In genomic region chr2:69321457-69321856, GRCm38 (mm10) we compare ENCODE assay signal across 29 mouse cellular contexts. TPM values are rescaled to one million over a fixed set of nuclear protein-coding genes. Genes with fewer than 3 reads are reported as not detected.
DNase-seq lines count a peak whose midpoint lies in the region; ATAC-seq and TF ChIP-seq lines count a peak whose summit lies in the region.
"Had no signal": no experiment of that assay in that cellular context is flagged by ENCODE, and none has a peak within 500 bp of the region (broad histone marks: within the 10 kb centered on the region; RNA-seq: fewer than 3 reads in every experiment).

No protein-coding gene starts in this region.

- H3K36me3 ChIP-seq in intestine, postnatal 0 days (ENCODE audit: control insufficient read depth, insufficient read depth): no peaks in the 10 kb centered on the region
- H3K36me3 ChIP-seq in intestine, embryonic 16.5 days (ENCODE audit: control insufficient read depth, insufficient read depth, low read length): no peaks in the 10 kb centered on the region
- H3K36me3 ChIP-seq in stomach, postnatal 0 days (ENCODE audit: control insufficient read depth, insufficient read depth, low read length): no peaks in the 10 kb centered on the region
- H3K36me3 ChIP-seq: embryonic facial prominence, embryonic 12.5 days; embryonic facial prominence, embryonic 15.5 days; forebrain, embryonic 15.5 days; G1E had no signal

- no peak for TF ChIP-seq CTCF in intestine, postnatal 0 days (IDR thresholded peaks at IDR 0.05; ENCODE audit: low read depth)
- no peak for TF ChIP-seq CTCF in stomach, postnatal 0 days (IDR thresholded peaks at IDR 0.05; ENCODE audit: low read depth)

- no peaks in the 10 kb centered on the region for H3K4me1 ChIP-seq in intestine, postnatal 0 days (replicated peaks; ENCODE audit: control insufficient read depth, insufficient read depth, low read length)
- no peaks in the 10 kb centered on the region for H3K4me1 ChIP-seq in intestine, embryonic 16.5 days (ENCODE audit: control insufficient read depth, insufficient read depth, low read length)
- H3K4me1 ChIP-seq in stomach, postnatal 0 days (replicated peaks; ENCODE audit: control insufficient read depth, insufficient read depth): no peaks in the 10 kb centered on the region
- H3K4me1 ChIP-seq: embryonic facial prominence, embryonic 12.5 days; embryonic facial prominence, embryonic 15.5 days; forebrain, embryonic 13.5 days; forebrain, embryonic 15.5 days had no signal

- no peaks in the 10 kb centered on the region for H3K27me3 ChIP-seq in intestine, postnatal 0 days (replicated peaks; ENCODE audit: control insufficient read depth, insufficient read depth, low read length)
- H3K27me3 ChIP-seq in intestine, embryonic 16.5 days (replicated peaks; ENCODE audit: control insufficient read depth, insufficient read depth, low read length): no peaks in the 10 kb centered on the region
- H3K27me3 ChIP-seq in stomach, postnatal 0 days (ENCODE audit: control insufficient read depth, insufficient read depth, low read length): no peaks in the 10 kb centered on the region
- H3K27me3 ChIP-seq: CH12.LX; embryonic facial prominence, embryonic 12.5 days; embryonic facial prominence, embryonic 15.5 days; forebrain, embryonic 13.5 days; forebrain, embryonic 15.5 days had no signal

- no peak overlapping the region for H3K4me3 ChIP-seq in intestine, postnatal 0 days (ENCODE audit: low read depth, low read length)
- no peak overlapping the region for H3K4me3 ChIP-seq in intestine, embryonic 16.5 days (ENCODE audit: low read length)
- H3K4me3 ChIP-seq in stomach, postnatal 0 days (ENCODE audit: low read depth, low read length): no peak overlapping the region
- H3K4me3 ChIP-seq: embryonic facial prominence, embryonic 12.5 days; embryonic facial prominence, embryonic 15.5 days; erythroblast, embryonic 14.5 days; forebrain, embryonic 13.5 days; forebrain, embryonic 15.5 days had no signal

- 52% methylated on average over 5 of the region's 5 CpGs for WGBS in intestine, postnatal 0 days
- WGBS in intestine, embryonic 16.5 days: 60% methylated on average over 5 of the region's 5 CpGs
- WGBS in stomach, postnatal 0 days: 38% methylated on average over 5 of the region's 5 CpGs

- 0 out of 2 replicates have a peak, but pooled peaks have one; percentile 45 for ATAC-seq in intestine, postnatal 0 days
- ATAC-seq in intestine, embryonic 16.5 days: no peak
- ATAC-seq in stomach, postnatal 0 days (ENCODE audit: low FRiP score, low TSS enrichment): peak; percentile 89
- ATAC-seq in erythroid progenitor cell, adult 5-6 weeks (replicated peaks; ENCODE audit: low FRiP score, poor library complexity, severe bottlenecking): no peak
- ATAC-seq: CD4-positive, CD25-positive, alpha-beta regulatory T cell, adult 4 months; forebrain, embryonic 13.5 days; forebrain, embryonic 15.5 days; forebrain, postnatal 0 days had no signal

- TF ChIP-seq EP300 in stomach, postnatal 0 days (optimal IDR thresholded peaks at IDR 0.05): no peak

- H3K27ac ChIP-seq in intestine, postnatal 0 days (ENCODE audit: low read depth, low read length): no peak overlapping the region
- H3K27ac ChIP-seq in intestine, embryonic 16.5 days (ENCODE audit: low read length): no peak overlapping the region
- no peak overlapping the region for H3K27ac ChIP-seq in stomach, postnatal 0 days (replicated peaks)
- H3K27ac ChIP-seq: embryonic facial prominence, embryonic 12.5 days; embryonic facial prominence, embryonic 15.5 days; forebrain, embryonic 13.5 days; forebrain, embryonic 15.5 days had no signal

- no peak overlapping the region for H3K4me2 ChIP-seq in intestine, postnatal 0 days (replicated peaks; ENCODE audit: low read depth)
- H3K4me2 ChIP-seq in intestine, embryonic 16.5 days (ENCODE audit: low read depth, low read length): no peak overlapping the region
- H3K4me2 ChIP-seq in stomach, postnatal 0 days (replicated peaks; ENCODE audit: low read depth): no peak overlapping the region
- H3K4me2 ChIP-seq: embryonic facial prominence, embryonic 12.5 days; embryonic facial prominence, embryonic 15.5 days; forebrain, embryonic 13.5 days; forebrain, embryonic 15.5 days had no signal

- no peak overlapping the region for H3K9ac ChIP-seq in intestine, postnatal 0 days (ENCODE audit: low read depth, low read length)
- H3K9ac ChIP-seq in intestine, embryonic 16.5 days (ENCODE audit: low read depth, low read length): no peak overlapping the region
- no peak overlapping the region for H3K9ac ChIP-seq in stomach, postnatal 0 days (ENCODE audit: low read length)
- H3K9ac ChIP-seq: embryonic facial prominence, embryonic 12.5 days; embryonic facial prominence, embryonic 15.5 days; forebrain, embryonic 13.5 days; forebrain, embryonic 15.5 days; forebrain, postnatal 0 days had no signal

- no peaks in the 10 kb centered on the region for H3K9me3 ChIP-seq in intestine, postnatal 0 days (ENCODE audit: control insufficient read depth)
- H3K9me3 ChIP-seq in intestine, embryonic 16.5 days (ENCODE audit: control insufficient read depth, low read length): no peaks in the 10 kb centered on the region
- H3K9me3 ChIP-seq in stomach, postnatal 0 days (ENCODE audit: control insufficient read depth, low read length): no peaks in the 10 kb centered on the region
- H3K9me3 ChIP-seq: embryonic facial prominence, embryonic 12.5 days; embryonic facial prominence, embryonic 15.5 days; forebrain, embryonic 13.5 days; forebrain, embryonic 15.5 days; G1E had no signal

- peak; percentile 39 for DNase-seq in NIH3T3 (ENCODE audit: low read depth)
- DNase-seq in stomach, postnatal 0 days (ENCODE audit: low spot score): no peak
- no peak for DNase-seq in testis, postnatal 10 days (ENCODE audit: low spot score)
- DNase-seq: adrenal gland, adult 2 months; adrenal gland, postnatal 10 days; adrenal gland, postnatal 25 days; B cell, adult 2 months; cerebellum, adult 11 months; cerebellum, adult 18-20 months; cerebellum, adult 8-10 months; cerebellum, adult 9-11 months; cerebellum, postnatal 14 days; cerebellum, postnatal 36 days; embryo, embryonic 11 days; forebrain, postnatal 0 days had no signal

RNA-seq across cellular contexts. Expression of gene Abcb11, which starts 21.0 kb away (rescaled TPM):
- polyA plus RNA-seq in intestine, postnatal 0 days (2015; fragmentation: Nextera tagmentation; extraction: Ambion mirVana): 2.8 and 4.0 TPM in 2 replicates
- polyA plus RNA-seq in intestine, embryonic 16.5 days (2015; fragmentation: Nextera tagmentation; extraction: Ambion mirVana): 4.0 and 11.4 TPM in 2 replicates
- polyA plus RNA-seq in stomach, postnatal 0 days (2015; fragmentation: Nextera tagmentation; extraction: Ambion mirVana): 0.96 and 1.4 TPM in 2 replicates
- total RNA-seq in erythroid progenitor cell, adult 5-6 weeks (2015; ENCODE audit: low replicate concordance): not detected in 2 replicates
- not detected in 2 replicates for total RNA-seq in erythroid progenitor cell, adult 5-6 weeks (2017; ENCODE audit: low replicate concordance)
- total RNA-seq: common myeloid progenitor, adult 5-6 weeks had no signal
- polyA plus RNA-seq: adrenal gland, adult 2 months; embryonic facial prominence, embryonic 12.5 days; erythroblast, embryonic 14.5 days; forebrain, embryonic 11.5 days; forebrain, embryonic 13.5 days; forebrain, embryonic 15.5 days; G1E had no signal

RNA-seq across cellular contexts. Expression of gene Dhrs9, which starts 58.8 kb away (rescaled TPM):
- polyA plus RNA-seq in intestine, postnatal 0 days (2015; fragmentation: Nextera tagmentation; extraction: Ambion mirVana): 2.2 TPM in 2 replicates
- polyA plus RNA-seq in intestine, embryonic 16.5 days (2015; fragmentation: Nextera tagmentation; extraction: Ambion mirVana): 0.43 TPM in 2 replicates
- polyA plus RNA-seq in stomach, postnatal 0 days (2015; fragmentation: Nextera tagmentation; extraction: Ambion mirVana): 5.1 and 5.8 TPM in 2 replicates
- total RNA-seq in erythroid progenitor cell, adult 5-6 weeks (2015; ENCODE audit: low replicate concordance): 1.4 and 7.5 TPM in 2 replicates
- total RNA-seq in erythroid progenitor cell, adult 5-6 weeks (2017; ENCODE audit: low replicate concordance): 1.9 and 2.0 TPM in 2 replicates
- total RNA-seq: CH12.LX; forebrain, postnatal 0 days had no signal
- polyA plus RNA-seq: brain, embryonic 14.5 days; CD4-positive, CD25-positive, alpha-beta regulatory T cell, adult 4 months; embryonic facial prominence, embryonic 12.5 days; erythroblast, embryonic 14.5 days; forebrain, embryonic 11.5 days; forebrain, embryonic 13.5 days; forebrain, embryonic 15.5 days; forebrain, postnatal 0 days; G1E had no signal

Comparison
In these comparisons a context has a peak if more than half of its experiments do, and no peak if none do; other contexts are left out.
1. ATAC-seq: peak in intestine, postnatal 0 days (single experiment) and stomach, postnatal 0 days (single experiment); none in intestine, embryonic 16.5 days (single experiment) and erythroid progenitor cell, adult 5-6 weeks (single experiment).